Mouse (Mus musculus) skeletal muscle tissue, adult 2 months (tissue): ENCODE measurements at regions not wholly inside any gene's neighbourhood (a gene's known extent, or its start where the extent isn't known, plus 50 kb on each side); places are given as distances from the start of the nearest gene placed in this dataset.
"Not testable (repeated sequence)": the region's sequence is repeated elsewhere in the genome, so short reads cannot be mapped to it uniquely, and the experiment has no call there.

Source experiments
- DNase-seq: peaks from one replicate; pipeline ENCODE4 v3.0.0-alpha.2; 2012; ENCODE audit warnings: low read depth, low spot score

- peak; percentile 56 for DNase-seq
Observed at GRCm38 (mm10) chr2:78279382-78280056, 333.3 kb upstream of the Cwc22 start.

- DNase-seq, result no peak
Observed at GRCm38 (mm10) chr2:78278630-78279029, 332.5 kb upstream of the Cwc22 start.

- no peak for DNase-seq
Observed at GRCm38 (mm10) chr2:78277699-78278098, 331.5 kb upstream of the Cwc22 start.

GRCm38 (mm10) chr2:78274122-78274521 is 327.9 kb upstream of the Cwc22 start:
- DNase-seq, result no peak

GRCm38 (mm10) chr2:78268705-78269104 is 322.5 kb upstream of the Cwc22 start:
- DNase-seq, result no peak

GRCm38 (mm10) chr2:78267527-78268375 is 321.6 kb upstream of the Cwc22 start:
- DNase-seq, result no peak

GRCm38 (mm10) chr2:78253601-78254097 is 307.5 kb upstream of the Cwc22 start:
- no peak for DNase-seq

GRCm38 (mm10) chr2:78246354-78246753 is 300.2 kb upstream of the Cwc22 start:
- DNase-seq, result no peak

GRCm38 (mm10) chr2:78240299-78240698 is 294.1 kb upstream of the Cwc22 start:
- no peak for DNase-seq

- not testable (repeated sequence) for DNase-seq
Observed at GRCm38 (mm10) chr2:78225383-78226100, 279.4 kb upstream of the Cwc22 start.

GRCm38 (mm10) chr2:78214469-78214868 is 268.3 kb upstream of the Cwc22 start:
- no peak for DNase-seq

GRCm38 (mm10) chr2:78205125-78205524 is 258.9 kb upstream of the Cwc22 start:
- DNase-seq, result no peak

- no peak for DNase-seq
Observed at GRCm38 (mm10) chr2:78196006-78196405, 249.8 kb upstream of the Cwc22 start.

- DNase-seq, result peak; percentile 4
Observed at GRCm38 (mm10) chr2:78189620-78190019, 243.4 kb upstream of the Cwc22 start.

- DNase-seq, result no peak
Observed at GRCm38 (mm10) chr2:78184950-78185349, 238.8 kb upstream of the Cwc22 start.

GRCm38 (mm10) chr2:78173784-78174183 is 227.6 kb upstream of the Cwc22 start:
- DNase-seq, result no peak

- DNase-seq, result no peak
Observed at GRCm38 (mm10) chr2:78172819-78173218, 226.6 kb upstream of the Cwc22 start.

GRCm38 (mm10) chr2:78170162-78170747 is 224.1 kb upstream of the Cwc22 start:
- no peak for DNase-seq

- no peak for DNase-seq
Observed at GRCm38 (mm10) chr2:78165429-78165828, 219.3 kb upstream of the Cwc22 start.

- peak; percentile 2 for DNase-seq
Observed at GRCm38 (mm10) chr2:78159877-78160485, 213.8 kb upstream of the Cwc22 start.

GRCm38 (mm10) chr2:78110335-78110734 is 164.2 kb upstream of the Cwc22 start:
- DNase-seq, result no peak
